Mouse (Mus musculus): ENCODE results near the gene Mrpl34. TPM values are rescaled to one million over a fixed set of nuclear protein-coding genes. Genes with fewer than 3 reads are reported as not detected.

Gene Mrpl34
- polyA plus RNA-seq, 1 experiment from 2014 or later: 148 TPM

DNA sequence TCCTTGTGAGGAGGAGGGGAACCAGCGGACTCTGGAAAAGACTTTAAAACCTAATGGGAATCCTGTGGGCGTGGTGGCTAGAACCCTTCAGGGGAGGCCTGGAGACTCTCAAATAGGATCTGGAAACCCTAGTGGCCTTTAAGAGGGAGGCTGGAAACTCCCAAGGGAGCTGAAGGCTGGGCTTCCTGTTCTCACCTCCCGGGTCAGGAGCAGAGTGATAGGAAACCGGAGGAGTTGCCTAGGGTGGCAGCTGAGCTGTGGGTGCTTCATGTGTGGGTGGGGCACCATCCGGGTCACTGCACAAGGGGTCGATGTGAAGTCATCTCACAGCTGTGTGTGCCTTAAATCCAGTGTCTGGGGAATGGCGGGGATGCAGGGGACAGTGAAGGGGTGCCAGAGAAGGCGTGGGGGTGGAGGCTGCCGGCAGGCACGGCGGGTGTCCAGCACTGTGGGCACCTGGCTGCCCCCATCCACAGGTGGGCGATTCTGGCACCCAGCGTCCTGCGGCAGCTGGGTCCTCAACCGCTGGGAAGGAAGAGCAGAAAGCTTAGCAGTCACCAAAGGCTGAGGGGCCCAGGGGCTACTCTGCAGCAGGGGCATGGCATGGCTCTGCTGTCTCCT, 33.2 kb downstream of the Mrpl34 start:
- Histone ChIP-seq H3K4me3 (no peak overlapping the region), H3K27ac (peak overlapping the region; percentile 44; the same call in 1 of the 2 replicates), H3K27me3 (no peaks in the 10 kb centered on the region), H3K36me3 (peaks cover 21% of the 10 kb centered on the region), H3K9me3 (no peaks in the 10 kb centered on the region), H3K4me2 (0 out of 2 replicates have a peak overlapping the region, but pooled peaks have one; percentile 16), H3K4me1 (peaks cover 28% of the 10 kb centered on the region), H3K9ac (peak overlapping the region; percentile 47; the same call in 1 of the 2 replicates)
- ATAC-seq (ENCODE audit: insufficient number of reproducible peaks, insufficient read depth, low FRiP score, low TSS enrichment, low read depth): no peak
- WGBS: 21% methylated on average over 15 of the region's 15 CpGs

DNA sequence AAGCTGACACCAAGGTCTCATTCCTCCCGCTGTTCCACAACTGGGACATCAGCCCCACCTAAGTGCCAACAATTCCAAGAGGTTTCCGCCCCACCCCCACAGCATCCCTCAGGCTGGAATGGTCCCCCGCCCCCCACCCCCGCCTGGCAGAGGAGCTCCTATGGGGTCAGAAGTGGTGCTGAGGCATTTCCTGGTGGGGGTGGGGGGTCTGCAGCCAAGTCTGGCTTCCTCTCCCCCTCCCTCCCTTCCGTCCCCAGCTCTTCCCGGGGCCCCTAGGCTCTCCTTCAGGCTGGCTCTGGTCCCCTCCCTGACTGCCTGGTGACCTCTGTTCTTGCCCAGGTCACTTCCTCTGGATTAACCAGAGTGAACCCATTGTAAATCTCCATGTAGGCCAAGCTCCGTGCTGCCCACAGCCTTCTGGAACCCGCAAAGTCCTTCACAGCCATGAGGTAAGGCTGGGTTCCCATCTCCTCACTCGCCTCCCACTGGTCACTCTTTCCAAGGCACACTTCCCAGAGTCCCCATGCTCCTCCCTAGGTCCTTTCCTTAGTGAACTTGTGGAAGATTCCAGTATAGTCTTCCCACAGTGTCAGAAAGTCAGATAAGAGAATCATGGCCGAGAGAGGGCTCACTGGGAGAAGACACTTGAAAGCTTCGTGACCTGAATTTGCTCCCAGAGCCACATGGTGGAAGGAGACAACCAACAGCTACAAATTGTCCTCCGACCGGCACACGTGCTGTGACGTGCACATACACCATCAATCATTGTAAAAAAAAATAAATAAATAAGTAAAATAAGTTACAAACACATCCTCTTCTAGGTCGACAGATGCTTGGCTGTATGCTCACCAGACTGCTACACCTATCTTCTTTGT, 34.3 kb downstream of the Mrpl34 start:
- Histone ChIP-seq H3K4me2 (peak overlapping the region; percentile 16; the same call in 1 of the 2 replicates), H3K4me1 (peaks cover 28% of the 10 kb centered on the region), H3K36me3 (peaks cover 13% of the 10 kb centered on the region), H3K27me3 (no peaks in the 10 kb centered on the region), H3K27ac (peak overlapping the region; percentile 28; the same call in 1 of the 2 replicates), H3K4me3 (no peak overlapping the region), H3K9me3 (no peaks in the 10 kb centered on the region), H3K9ac (peak overlapping the region; percentile 36; the same call in 1 of the 2 replicates)
- no peak for ATAC-seq (ENCODE audit: insufficient number of reproducible peaks, insufficient read depth, low FRiP score, low TSS enrichment, low read depth)
- WGBS: 34% methylated on average over 16 of the region's 16 CpGs

DNA sequence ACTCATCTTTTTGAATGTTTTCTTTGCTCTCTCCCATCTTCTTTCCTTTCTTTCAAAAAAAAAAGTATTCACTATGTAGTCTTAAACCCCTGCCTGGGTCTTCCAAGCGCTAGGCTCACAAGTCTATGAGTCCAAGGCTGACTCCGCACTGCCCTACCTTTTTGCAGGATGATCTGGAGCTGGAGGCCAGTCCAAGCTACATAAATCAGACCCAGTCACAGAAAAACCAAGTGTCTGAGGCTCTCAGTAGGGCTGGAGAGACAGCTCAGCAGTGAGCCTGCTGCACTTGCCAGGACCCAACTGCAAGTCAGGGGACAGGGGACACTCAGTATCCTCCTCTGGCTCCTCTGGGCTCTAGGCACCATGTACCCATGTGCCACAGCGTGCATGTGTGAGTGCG, 39.6 kb downstream of the Mrpl34 start:
- H3K4me3 ChIP-seq: no peak overlapping the region
- peaks cover 39% of the 10 kb centered on the region for H3K27me3 ChIP-seq
- no peak for ATAC-seq (ENCODE audit: insufficient number of reproducible peaks, insufficient read depth, low FRiP score, low TSS enrichment, low read depth)
- H3K4me1 ChIP-seq: peaks cover 11% of the 10 kb centered on the region
- no peak overlapping the region for H3K27ac ChIP-seq
- no peaks in the 10 kb centered on the region for H3K36me3 ChIP-seq
- WGBS: 86% methylated on average over 4 of the region's 4 CpGs
- H3K9me3 ChIP-seq: no peaks in the 10 kb centered on the region
- H3K9ac ChIP-seq: no peak overlapping the region
- no peak overlapping the region for H3K4me2 ChIP-seq

DNA sequence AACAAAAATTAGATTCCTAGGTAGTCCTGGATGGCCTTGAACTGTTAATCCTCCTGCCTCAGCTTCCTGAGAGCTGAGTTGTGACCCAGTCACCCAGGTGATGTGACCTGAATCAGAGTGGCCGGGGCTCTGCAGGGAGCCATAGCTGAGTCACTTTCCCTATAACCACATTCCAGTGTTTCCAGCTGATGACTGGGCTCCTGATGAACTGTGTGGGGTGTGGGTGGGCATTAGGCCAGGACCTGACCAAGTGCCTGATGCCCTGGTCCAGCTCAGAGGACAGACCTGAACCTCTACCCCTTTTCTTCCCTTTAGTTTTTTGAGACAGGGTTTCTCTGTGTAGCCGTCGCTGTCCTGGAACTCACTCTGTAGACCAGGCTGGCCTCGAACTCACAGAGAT, 40.6 kb downstream of the Mrpl34 start:
- Histone ChIP-seq H3K4me2 (no peak overlapping the region), H3K27ac (no peak overlapping the region), H3K9ac (no peak overlapping the region), H3K27me3 (peaks cover 48% of the 10 kb centered on the region), H3K9me3 (no peaks in the 10 kb centered on the region), H3K4me3 (no peak overlapping the region), H3K4me1 (peaks cover 11% of the 10 kb centered on the region), H3K36me3 (no peaks in the 10 kb centered on the region)
- no peak for ATAC-seq (ENCODE audit: insufficient number of reproducible peaks, insufficient read depth, low FRiP score, low TSS enrichment, low read depth)
- 96% methylated on average over 4 of the region's 4 CpGs for WGBS

DNA sequence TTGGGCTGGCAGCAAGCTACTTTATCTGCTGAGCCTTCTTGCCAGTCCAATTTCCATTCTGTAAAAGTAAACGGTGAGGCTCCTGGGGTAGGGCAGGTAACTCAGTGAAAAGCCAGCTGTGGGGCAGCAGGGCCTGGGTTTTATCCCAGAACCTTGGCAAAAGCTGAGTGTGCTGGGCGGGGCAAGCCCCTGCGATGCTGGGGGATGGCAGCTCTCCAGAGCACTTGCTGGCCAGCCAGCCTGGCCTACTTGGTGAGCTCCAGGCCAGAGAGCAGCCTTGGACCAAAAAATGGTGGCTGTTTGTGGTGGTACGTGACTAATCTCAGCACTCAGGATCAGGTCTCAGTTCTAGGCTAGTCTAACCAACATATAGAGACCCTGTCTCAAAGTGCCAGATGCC, 41.2 kb downstream of the Mrpl34 start:
- WGBS: 90% methylated on average over 4 of the region's 4 CpGs
- H3K27ac ChIP-seq: no peak overlapping the region

DNA sequence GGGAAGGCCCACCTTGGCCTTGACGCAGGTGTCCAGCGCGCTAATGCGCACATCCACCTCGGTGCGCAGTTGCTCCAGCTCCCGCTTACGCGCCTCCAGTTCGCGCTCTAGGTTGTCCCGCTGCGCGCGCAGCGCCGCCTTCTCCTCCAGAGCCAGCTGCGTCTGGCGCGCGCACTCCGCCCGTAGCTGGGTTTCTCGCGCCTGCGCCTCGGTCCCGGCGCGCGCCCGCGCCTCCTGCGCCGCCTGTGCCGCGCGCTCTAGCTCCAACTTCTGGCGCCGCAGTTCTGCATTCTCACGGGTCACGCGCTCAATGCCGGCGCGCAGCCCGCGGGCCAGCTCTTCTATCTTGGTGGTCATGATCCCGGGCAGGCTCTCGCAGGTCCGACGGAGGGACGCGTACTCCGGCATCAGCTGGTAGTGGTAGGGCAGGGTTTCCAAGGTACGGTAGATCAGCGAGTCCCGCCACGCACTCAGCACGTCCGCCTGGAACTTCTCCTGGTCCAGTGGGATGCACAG, 42.9 kb downstream of the Mrpl34 start:
- H3K9ac ChIP-seq: peak overlapping the region; percentile 53
- peak; percentile 67 for ATAC-seq (ENCODE audit: insufficient number of reproducible peaks, insufficient read depth, low FRiP score, low TSS enrichment, low read depth)
- no peak overlapping the region for H3K27ac ChIP-seq
- no peaks in the 10 kb centered on the region for H3K36me3 ChIP-seq
- H3K27me3 ChIP-seq: peaks cover 53% of the 10 kb centered on the region
- H3K9me3 ChIP-seq: no peaks in the 10 kb centered on the region
- WGBS: under 1% methylated on average over 61 of the region's 61 CpGs
- peak overlapping the region; percentile 48 for H3K4me3 ChIP-seq
- peak overlapping the region; percentile 78 for H3K4me2 ChIP-seq
- H3K4me1 ChIP-seq: peaks cover 11% of the 10 kb centered on the region

More for the DNA sequence above, 41.2 kb downstream of the Mrpl34 start:
- no peaks in the 10 kb centered on the region for H3K36me3 ChIP-seq
- no peak overlapping the region for H3K4me2 ChIP-seq
- H3K4me1 ChIP-seq: peaks cover 11% of the 10 kb centered on the region
- peaks cover 49% of the 10 kb centered on the region for H3K27me3 ChIP-seq
- no peak overlapping the region for H3K9ac ChIP-seq
- no peak for ATAC-seq (ENCODE audit: insufficient number of reproducible peaks, insufficient read depth, low FRiP score, low TSS enrichment, low read depth)
- no peaks in the 10 kb centered on the region for H3K9me3 ChIP-seq
- H3K4me3 ChIP-seq: no peak overlapping the region

DNA sequence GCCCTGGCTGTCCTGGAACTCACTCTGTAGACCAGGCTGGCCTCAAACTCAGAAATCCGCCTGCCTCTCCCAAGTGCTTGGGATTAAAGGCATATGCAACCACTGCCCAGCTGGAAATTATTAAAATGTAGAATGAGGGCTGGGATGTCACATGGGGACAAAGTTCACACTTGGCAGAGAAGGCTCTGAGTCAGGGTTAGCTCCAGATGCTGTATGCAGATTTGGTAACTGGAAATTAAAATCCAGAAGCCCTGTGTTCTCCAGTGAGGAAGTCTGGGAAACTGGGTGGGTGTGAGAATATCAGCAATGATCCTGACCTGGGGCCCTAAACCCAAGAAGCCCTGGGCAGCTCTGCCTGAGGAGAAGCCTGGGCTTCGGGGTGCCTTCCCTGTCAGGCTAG, 44.6 kb downstream of the Mrpl34 start:
- H3K36me3 ChIP-seq: no peaks in the 10 kb centered on the region
- no peak overlapping the region for H3K9ac ChIP-seq
- 52% methylated on average over 2 of the region's 2 CpGs for WGBS
- no peak for ATAC-seq (ENCODE audit: insufficient number of reproducible peaks, insufficient read depth, low FRiP score, low TSS enrichment, low read depth)
- no peak overlapping the region for H3K27ac ChIP-seq
- peaks cover 53% of the 10 kb centered on the region for H3K27me3 ChIP-seq
- no peaks in the 10 kb centered on the region for H3K9me3 ChIP-seq
- H3K4me3 ChIP-seq: no peak overlapping the region
- H3K4me2 ChIP-seq: peak overlapping the region; percentile 20; the same call in 1 of the 2 replicates
- H3K4me1 ChIP-seq: peaks cover 11% of the 10 kb centered on the region

DNA sequence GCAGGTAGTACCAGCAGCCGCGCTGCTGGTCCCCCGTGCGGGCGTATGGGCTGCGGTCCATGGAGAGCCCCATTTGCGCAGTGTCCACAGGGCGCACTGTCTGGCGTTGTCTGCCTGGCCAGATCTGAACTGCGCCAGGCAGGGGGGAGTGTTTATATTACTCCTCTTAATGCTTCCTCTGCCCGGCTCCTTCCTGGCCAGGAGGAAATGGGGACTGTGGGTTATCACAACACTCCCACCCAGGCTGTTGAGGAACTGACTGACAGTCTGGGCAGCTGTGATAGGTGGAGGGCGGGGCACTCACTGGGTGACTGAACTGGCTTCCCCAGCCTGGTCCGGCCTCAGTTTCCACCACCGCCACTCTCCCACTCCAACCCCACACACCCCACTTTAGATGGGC, 46.9 kb downstream of the Mrpl34 start, which contains the start of gene Plvap:
Gene Plvap (minus strand): TSS at position 109 of the 400 bp plus-strand sequence.
- no peak within 1 kb of the TSS for H3K9ac ChIP-seq
- H3K9me3 ChIP-seq: no peaks in the 10 kb centered on the region
- H3K4me1 ChIP-seq: peaks cover 11% of the 10 kb centered on the region
- H3K36me3 ChIP-seq: no peaks in the 10 kb centered on the region
- no peak for ATAC-seq (ENCODE audit: insufficient number of reproducible peaks, insufficient read depth, low FRiP score, low TSS enrichment, low read depth)
- peaks cover 40% of the 10 kb centered on the region for H3K27me3 ChIP-seq
- H3K4me2 ChIP-seq: no peak within 1 kb of the TSS
- no peak within 1 kb of the TSS for H3K27ac ChIP-seq
- peak within 1 kb of the TSS; percentile 19 for H3K4me3 ChIP-seq
- WGBS: 55% methylated on average over 14 of the region's 14 CpGs

DNA sequence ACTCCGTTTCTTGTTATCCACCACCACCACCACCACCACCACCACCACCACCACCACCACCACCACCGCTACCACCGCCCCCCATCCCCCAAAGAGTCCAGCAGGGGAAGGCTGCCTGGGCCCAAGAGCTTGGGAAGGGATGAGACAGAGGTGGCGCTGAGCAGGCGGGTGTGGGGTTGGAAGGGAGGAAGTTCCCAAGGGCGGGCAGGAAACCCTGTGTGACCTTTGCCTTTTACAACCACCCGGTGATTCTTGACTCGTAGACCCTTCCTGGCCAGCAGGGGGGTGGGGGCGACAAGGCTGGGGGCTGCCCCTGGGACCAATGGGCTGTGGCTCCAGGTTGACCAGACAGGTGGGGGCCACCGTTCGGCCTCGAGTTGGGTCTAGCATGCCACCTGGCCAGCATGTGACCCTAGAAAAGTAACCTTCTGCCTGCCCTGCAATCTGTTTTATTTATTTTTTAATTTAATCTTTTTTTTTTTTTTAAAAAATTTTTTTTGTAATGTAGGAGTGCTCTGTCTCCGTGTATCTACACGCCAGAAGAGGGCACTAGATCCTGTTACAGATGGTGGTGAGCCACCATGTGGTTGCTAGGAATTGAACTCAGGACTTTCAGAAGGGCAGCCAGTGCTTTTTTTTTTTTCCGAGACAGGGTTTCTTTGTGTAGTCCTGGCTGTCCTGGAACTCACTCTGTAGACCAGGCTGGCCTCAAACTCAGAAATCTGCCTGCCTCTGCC, 48.4 kb downstream of the Mrpl34 start:
- Histone ChIP-seq H3K4me3 (no peak overlapping the region), H3K36me3 (no peaks in the 10 kb centered on the region), H3K9me3 (no peaks in the 10 kb centered on the region), H3K27ac (no peak overlapping the region), H3K4me1 (peaks cover 4% of the 10 kb centered on the region; the same call in 1 of the 2 replicates), H3K9ac (no peak overlapping the region), H3K4me2 (no peak overlapping the region), H3K27me3 (peaks cover 24% of the 10 kb centered on the region)
- 59% methylated on average over 15 of the region's 15 CpGs for WGBS
- no peak for ATAC-seq (ENCODE audit: insufficient number of reproducible peaks, insufficient read depth, low FRiP score, low TSS enrichment, low read depth)

DNA sequence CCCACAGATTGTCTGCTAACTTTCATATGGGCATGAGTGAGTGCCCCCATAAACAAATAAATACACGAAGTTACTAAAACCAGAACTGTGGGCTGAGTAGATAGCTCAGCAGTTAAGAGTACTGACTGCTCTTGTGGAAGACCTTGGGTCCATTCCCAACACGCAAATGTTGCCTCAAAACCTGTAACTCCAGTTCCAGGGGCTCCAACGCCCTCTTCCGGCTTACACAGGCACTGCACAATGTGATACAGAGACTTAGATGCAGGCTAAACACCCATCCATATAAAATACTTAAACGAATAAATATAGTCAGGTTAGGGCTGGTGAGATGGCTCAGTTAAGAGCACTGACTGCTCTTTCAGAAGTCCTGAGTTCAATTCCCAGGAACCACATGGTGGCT, 50.3 kb downstream of the Mrpl34 start:
- Histone ChIP-seq H3K27ac (no peak overlapping the region), H3K4me3 (no peak overlapping the region), H3K4me2 (no peak overlapping the region), H3K9me3 (no peaks in the 10 kb centered on the region), H3K4me1 (0 out of 2 replicates have a peak, but pooled peaks cover 3% of the 10 kb centered on the region), H3K27me3 (peaks cover 8% of the 10 kb centered on the region), H3K9ac (no peak overlapping the region), H3K36me3 (no peaks in the 10 kb centered on the region)
- WGBS: 73% methylated on average over 5 of the region's 5 CpGs
- ATAC-seq (ENCODE audit: insufficient number of reproducible peaks, insufficient read depth, low FRiP score, low TSS enrichment, low read depth): no peak
